Mouse (Mus musculus) layer of hippocampus, adult 11-12 months (tissue): Measurements from ENCODE around the gene Entpd8.

Experiments
- DNase-seq: peaks from one replicate; pipeline ENCODE4 v3.0.0; 2022; ENCODE audit warnings: low spot score

The Entpd8 gene

GRCm38 (mm10) chr2:25080076-25080475 is at the start of gene Entpd8:
TSS of gene Entpd8 (plus strand) at chr2:25080304.
- no peak for DNase-seq

GRCm38 (mm10) chr2:25034994-25035393 is 45.1 kb upstream of the Entpd8 start:
- DNase-seq: no peak

GRCm38 (mm10) chr2:25040089-25040488 is 40.0 kb upstream of the Entpd8 start:
- DNase-seq: no peak

GRCm38 (mm10) chr2:25050921-25051320 is 29.2 kb upstream of the Entpd8 start:
- DNase-seq: peak; percentile 61

DNA sequence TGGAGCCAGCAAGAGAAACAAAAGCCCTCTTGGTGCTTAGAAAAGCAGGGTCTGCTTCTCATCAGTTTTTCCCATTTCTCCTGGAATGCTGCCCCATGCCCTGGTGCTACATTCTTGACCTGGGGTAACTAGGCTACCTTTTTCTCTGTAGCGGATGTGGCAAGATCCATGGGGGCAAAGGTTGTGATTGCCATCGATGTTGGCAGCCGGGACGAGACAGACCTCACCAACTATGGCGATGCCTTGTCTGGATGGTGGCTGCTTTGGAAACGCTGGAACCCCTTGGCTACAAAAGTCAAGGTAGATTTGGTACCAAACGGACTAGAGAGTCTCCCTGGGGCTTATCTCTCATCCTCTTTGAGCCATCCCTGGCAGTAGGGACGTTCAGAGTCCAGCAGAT is 28.7 kb upstream of the Entpd8 start:
- no peak for DNase-seq

GRCm38 (mm10) chr2:25053101-25053500 is 27.0 kb upstream of the Entpd8 start:
- DNase-seq: no peak

DNA sequence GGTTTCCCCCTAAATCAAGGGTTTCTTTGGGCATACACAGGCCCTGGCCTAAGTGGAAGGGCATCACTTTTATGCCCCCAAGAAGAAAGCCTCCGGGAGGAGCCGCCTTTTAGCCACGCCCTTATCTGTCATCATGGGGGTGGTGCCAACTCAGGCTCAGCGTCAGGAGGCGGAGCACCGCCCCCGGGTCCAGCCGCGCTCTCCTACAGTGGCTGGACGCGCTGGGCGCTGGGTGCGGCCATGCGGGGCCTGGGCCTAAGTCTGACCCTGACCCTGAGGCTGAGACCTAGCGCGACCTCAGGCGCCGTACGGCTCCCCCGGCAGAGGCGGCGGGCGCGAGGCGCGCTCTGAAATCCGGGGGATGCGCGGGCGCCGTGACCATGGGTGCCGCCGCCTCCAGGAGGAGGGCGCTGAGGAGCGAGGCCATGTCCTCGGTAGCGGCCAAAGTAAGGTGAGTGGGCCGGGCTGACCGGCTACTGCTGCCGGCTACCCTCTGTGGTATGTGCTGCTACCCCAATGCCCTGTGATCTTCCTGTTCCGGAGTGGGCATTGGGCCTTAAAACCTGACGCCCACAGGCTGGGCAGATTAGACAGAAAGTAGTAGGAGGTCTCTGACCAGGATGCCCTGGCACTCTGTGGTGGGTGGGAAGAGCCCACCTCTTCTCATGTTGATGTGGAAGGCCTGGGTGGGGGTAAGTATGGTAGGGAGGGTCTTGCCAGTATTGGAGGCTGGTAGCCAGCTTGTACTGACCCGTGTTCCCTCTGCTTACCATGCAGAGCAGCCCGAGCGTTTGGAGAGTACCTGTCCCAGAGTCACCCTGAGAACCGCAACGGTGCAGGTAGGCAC is 25.7 kb upstream of the Entpd8 start, which contains the start of gene Nsmf:
Nsmf (plus strand) TSS at position 135 of the 847 bp plus-strand sequence.
- DNase-seq: peak; percentile 92

DNA sequence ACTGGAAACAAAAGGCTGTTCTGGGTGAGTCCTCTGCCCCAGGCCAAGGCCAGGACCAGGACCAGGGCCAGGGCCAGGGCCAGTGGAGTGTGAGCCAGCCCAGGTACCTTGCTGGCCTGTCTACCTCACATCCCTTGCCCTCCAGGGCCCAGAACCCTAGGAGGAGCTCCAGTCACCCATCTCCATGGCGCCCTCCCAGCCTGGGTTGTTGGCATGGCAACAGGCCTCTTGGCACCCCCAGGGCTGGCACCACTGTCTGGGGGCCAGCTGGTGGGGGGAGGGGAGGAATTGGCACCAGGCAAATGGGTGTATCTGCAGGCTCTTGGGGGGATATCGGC is 25.1 kb upstream of the Entpd8 start:
- DNase-seq: peak; percentile 87

DNA sequence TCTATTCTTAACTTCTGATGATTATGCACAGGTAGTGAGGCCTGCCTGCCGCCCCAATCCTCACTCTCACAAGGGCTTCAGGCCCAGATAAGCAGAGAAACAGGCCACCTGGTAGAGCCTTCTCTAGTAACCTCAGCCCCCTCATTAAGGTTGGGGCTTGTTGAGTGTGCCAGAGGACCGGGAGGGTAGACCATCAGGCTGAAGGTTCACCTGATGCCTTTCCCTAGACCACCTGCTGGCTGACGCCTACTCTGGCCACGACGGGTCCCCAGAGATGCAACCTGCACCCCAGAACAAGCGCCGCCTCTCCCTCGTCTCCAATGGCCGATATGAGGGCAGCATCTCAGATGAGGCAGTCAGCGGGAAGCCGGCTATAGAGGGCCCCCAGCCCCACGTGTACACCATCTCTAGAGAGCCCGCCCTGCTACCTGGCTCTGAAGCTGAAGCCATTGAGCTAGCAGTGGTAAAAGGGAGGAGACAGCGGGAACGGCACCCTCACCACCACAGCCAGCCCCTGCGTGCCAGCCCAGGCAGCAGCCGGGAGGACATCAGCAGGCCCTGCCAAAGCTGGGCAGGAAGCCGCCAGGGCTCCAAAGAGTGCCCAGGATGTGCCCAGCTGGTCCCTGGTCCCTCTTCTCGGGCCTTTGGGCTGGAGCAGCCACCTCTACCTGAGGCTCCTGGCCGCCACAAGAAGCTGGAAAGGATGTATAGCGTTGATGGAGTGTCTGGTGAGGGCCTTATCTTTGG is 24.5 kb upstream of the Entpd8 start:
- no peak for DNase-seq

- DNase-seq: no peak
Observed at GRCm38 (mm10) chr2:25058926-25059325, 21.2 kb upstream of the Entpd8 start.

- DNase-seq: no peak
Observed at GRCm38 (mm10) chr2:25063523-25063922, 16.6 kb upstream of the Entpd8 start.

GRCm38 (mm10) chr2:25064285-25064684 is 15.8 kb upstream of the Entpd8 start:
- DNase-seq: no peak

DNA sequence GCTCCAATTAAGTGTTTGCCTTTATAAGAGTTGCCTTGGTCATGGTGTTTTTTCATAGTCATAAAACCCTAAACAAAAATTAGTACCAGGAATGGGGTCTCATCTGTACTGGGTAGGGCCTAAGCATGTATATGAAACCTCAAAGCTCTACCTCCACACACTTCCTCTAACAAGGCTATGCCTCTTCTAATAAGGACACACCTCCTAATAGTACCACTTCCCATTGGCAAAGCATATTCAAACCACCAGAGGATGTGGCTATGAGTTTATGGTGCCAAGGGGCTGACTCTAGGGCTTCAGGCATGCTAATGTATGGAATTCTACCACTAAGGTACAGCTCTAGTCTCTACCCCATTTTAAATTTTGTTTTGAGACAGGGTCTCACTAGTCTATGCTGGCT is 14.6 kb upstream of the Entpd8 start:
- DNase-seq: no peak

GRCm38 (mm10) chr2:25066552-25066951 is 13.6 kb upstream of the Entpd8 start:
- no peak for DNase-seq

DNA sequence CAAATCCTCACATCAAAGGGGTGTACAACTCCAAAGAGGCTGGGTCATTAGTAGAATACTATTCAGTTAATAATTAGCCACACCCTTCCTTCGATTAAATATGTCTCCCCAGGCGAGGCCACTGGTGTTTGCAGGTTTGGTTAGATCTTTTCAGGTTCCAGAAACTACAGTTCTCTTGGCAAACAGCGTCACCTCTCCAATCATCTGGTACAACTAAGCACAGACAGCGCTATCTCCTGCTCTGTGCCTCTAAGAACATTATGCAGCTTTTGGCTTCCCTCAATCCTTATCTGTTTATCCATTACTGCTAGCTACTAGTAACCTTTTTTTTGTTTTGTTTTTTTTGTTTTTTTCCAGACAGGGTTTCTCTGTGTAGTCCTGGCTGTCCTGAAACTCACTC is 10.6 kb upstream of the Entpd8 start:
- DNase-seq: no peak

DNA sequence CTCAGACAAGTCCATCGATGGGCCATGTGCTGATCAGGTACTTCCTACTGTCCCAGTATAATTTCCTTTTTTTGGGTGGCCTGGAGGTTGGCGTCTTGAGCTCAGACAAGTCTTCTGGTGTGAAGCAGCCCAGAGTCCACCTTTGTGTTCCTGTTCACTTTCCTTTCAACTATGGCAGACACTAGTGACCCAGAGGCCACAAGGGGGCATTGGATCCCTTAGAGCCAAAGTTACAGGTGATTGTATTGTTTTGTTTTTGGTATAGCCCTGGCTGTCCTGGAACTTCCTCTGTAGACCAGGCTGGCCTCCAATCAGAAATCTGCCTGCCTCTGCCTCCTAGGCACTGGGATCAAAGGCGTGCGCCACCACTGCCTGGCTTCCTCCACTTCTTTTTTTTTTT is 7.7 kb upstream of the Entpd8 start:
- no peak for DNase-seq

- DNase-seq: no peak
Observed at GRCm38 (mm10) chr2:25075506-25075905, 4.6 kb upstream of the Entpd8 start.

GRCm38 (mm10) chr2:25078967-25079366 is 1.1 kb upstream of the Entpd8 start:
- DNase-seq: no peak

DNA sequence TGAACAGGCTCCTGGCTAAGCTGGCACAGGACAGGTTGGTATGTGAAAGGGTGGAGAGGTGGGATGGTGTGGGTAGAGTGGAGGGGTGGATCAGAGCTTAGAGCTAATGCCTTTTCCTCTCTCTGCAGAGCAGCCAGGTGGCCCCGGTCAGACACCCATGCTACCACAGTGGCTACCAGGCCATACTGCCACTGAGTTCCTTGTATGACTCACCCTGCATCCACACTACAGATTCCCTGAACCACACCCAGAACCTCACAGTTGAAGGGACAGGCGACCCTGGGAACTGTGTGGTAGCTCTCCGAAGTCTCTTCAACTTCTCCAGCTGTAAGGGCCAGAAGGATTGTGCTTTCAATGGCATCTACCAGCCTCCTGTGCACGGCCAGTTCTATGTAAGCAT is 3.6 kb downstream of the Entpd8 start:
- no peak for DNase-seq

- DNase-seq: no peak
Observed at GRCm38 (mm10) chr2:25085571-25085970, 5.5 kb downstream of the Entpd8 start.

DNA sequence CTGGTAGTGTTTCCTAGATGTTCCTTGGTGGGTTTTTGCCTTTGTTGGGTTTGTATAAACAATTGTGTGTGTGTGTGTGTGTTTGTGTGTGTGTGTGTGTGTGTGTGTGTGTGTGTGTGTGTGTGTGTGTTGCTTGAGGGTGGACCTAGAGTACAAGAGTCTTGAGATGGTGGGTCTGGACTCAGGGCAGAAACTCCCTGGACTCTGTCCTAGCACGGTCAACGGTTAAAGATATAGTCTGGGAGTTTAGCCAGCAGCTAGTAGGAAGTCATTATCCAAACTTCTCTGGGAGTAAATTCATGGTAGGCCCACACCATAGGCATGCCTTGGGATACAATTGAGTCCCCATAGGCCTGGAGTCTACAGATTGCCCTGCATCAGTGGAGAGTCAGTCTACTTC is 7.7 kb downstream of the Entpd8 start:
- DNase-seq: no peak

GRCm38 (mm10) chr2:25088636-25089035 is 8.5 kb downstream of the Entpd8 start:
- DNase-seq: no peak

DNA sequence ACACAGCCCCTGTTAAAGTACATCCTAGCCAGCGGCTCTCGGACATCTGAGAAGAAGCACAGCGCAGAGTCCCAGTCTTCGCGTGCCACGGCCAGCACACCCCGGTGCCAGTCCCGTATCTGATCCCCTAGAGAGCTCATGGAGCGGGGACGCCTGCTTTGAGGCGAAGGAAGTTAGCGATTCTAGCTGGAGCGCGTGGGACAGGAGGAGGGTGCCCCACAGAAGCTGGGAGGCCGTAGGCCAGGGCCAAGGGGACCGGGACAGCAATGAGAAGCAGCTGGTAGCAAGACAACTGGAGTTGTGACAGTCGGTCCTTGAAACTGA is 14.6 kb downstream of the Entpd8 start:
- no peak for DNase-seq
